Mouse (Mus musculus) fibroblast of lung, adult 2 months (primary cell): ENCODE results near the gene Ints11.

Experiments
- DNase-seq: peaks from one replicate; pipeline ENCODE4 v3.0.0-alpha.2; 2011; ENCODE audit warnings: low read depth

Gene Ints11

DNA sequence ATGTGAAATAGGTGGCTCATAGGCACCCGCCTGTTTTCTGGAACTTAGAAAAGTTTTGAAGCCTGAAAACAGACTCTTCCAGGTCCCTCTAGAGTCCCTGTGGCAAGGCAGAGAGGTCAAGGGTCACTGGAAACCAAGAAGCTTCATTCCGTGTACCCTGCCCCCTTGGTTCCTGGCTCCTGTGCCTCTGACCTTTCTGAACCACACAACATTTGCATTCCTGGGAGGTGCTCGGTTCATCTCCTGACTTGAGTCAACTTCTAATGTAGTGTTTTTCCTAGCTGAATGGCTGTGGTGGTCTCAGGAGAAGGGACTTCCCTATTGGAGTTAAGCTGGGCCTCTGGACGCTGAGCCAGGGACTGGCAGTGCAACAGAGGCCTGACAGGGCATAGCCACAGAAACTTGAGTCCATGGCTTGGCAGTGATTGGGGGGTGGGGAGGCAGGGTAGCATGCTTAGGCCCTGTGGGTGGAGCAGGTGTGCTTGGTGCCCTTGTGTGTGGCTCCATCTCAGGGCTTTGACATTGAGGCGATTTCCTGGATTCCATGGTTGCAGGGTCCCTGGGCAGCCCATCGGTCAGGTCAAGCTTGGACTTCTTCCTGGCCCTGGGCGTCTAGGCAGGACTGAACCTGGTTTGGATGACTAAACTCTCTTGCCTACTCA, 20.8 kb upstream of the Ints11 start:
- DNase-seq: no peak

DNA sequence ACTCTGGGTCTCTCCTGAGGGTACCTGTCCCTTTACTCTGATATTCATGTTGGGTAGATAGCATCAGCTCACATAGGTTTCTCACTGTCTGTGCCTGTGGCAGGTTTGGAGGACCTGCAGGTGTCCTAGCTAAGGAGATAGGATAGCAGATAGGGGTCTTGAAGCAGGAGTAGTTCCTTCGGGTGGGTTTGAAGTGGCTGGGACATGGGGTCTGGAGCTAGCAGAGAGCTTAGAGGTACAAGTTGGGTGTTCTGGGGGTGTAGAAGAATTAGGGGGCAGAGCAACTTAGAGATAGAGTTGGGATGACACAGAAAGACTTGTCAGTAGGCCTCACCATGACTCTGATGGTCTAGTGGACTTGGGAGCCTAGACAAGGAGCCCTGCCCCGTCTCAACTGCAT, 20.0 kb upstream of the Ints11 start:
- no peak for DNase-seq

DNA sequence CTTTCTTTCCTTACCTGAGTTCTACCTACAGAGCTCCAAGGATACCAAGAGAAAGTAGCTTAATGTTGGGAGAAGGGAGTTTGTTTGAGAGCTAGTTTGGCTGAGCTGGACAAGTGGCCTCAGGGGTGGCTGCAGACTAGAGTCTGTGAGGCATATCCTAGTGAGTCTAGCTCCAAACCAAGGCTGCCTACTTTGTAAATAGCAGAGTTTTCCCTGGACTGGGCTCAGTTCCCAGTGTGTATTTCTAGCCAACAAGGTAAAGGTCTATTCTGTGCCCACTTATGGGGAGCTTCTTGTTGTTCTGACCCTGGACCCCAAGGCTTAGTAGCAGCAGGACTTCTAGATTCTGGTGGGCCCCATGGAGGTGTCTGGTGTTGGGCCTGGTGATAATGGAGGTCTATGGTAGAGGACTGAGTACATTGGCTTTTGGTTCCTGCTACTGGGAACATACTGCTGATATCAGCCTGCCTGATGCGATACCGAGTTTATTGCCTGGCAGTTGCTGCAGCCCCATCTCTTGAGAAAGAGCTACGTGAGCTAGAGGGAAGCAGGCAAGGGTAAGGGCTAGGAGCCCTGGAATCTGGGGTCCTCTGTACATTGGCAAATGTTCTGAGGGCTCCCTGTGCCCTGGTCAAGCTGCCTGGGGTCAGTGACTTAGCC, 19.4 kb upstream of the Ints11 start:
- DNase-seq: no peak

DNA sequence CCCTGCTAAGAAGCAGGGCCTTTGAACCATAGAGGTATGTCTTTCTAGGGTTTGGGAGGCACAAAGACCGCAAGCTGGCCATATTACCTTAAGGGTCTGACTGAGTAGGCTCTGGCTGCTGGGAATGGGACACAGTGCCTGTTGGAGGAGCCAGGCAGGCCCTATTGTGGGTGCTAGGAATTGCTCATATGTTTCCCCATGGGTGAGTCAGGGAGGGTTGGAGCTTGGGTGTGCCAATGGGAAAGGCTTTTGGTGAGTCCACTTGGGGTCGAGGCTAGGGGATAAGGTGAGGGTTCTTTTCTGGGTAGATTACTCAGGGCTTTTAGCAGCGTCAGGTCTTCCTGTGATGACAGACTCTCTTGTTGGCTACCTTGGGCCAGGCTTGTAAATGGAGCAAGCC, 18.0 kb upstream of the Ints11 start:
- no peak for DNase-seq

DNA sequence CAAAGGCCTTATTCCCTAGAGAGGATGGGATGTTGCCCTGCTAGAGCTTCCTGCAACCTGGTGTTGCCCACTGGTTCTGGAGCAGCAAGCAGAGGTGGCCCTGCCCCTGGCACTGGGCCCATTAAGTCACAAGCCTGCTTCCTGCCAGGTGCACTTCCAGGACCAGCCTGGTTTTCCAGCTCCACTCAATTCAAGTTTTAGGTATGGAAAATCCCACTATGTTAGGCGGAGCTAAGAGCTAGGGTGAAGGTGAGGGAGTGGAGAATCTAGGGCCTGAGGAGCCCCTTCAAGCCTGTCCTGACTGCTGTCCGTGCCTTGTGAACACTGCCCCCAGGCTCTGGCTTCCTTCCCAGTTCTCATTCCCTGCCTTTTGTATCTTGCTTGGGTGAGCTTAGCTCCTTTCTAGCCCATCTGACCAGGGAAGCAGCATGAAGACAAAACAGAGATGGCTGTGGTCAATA, 17.4 kb upstream of the Ints11 start:
- no peak for DNase-seq

DNA sequence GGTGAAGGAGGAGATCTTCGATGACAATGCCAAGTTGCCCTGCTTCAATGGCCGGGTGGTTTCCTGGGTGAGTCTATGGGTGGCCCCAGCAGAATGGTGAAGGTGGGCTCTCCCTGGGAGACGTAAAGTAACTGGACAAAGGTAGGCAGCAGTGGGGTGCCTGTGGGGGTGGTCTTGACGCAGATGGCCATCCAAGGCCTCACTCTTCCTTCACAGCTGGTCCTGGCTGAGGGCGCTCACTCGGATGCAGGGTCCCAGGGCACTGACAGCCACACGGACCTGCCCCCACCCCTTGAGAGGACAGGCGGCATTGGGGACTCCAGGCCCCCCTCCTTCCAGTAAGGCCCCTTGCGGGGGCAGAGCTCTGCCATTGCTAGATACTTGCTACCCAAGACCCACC, 15.9 kb upstream of the Ints11 start:
- no peak for DNase-seq

DNA sequence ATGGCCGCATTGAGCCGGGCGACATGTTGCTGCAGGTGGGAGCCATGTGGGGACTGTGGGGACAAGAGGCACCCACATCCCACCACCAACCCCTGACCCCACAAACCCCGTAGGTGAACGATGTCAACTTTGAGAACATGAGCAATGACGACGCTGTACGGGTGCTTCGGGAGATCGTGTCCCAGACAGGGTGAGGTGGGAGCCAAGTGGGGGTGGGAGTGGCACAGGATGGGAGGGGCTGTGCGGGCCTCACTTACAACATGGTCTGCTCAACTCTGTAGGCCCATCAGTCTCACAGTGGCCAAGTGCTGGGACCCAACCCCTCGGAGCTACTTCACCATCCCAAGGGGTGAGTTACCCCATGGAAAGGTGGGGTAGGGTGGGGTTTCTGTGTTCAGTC, 14.4 kb upstream of the Ints11 start:
- no peak for DNase-seq

DNA sequence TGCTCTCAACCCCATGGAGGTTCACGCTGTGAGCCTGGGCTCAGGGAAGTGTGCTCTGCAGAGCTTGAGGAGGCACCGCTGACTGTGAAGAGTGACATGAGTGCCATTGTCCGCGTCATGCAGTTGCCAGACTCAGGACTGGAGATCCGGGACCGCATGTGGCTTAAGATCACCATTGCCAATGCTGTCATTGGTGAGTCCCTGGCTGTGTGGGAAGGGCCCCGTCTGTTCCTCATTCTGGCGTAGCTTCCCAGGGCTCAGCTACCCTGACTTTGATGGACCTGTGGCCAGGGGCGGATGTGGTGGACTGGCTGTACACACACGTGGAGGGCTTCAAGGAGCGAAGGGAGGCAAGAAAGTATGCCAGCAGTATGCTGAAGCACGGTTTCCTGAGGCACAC, 13.3 kb upstream of the Ints11 start:
- no peak for DNase-seq

DNA sequence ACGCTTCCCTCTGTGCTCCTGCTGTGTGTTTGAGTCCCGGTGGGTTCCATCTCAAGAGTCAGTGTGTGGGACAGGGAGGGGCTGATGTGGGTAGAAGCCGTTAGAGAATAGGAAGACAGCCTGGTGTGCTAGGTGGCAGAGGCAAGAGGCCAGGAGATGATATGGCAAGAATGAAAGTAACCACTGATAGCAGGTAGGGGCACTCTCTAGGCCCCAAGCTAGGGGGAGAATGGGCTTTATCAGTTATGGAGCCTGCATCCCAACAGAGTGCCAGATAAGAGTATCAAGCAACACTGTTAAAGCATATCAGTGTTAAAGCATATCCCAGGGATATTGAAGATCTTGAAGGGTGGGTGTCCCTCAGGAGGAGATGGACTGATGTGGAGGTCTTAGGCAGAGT, 12.5 kb upstream of the Ints11 start:
- no peak for DNase-seq

DNA sequence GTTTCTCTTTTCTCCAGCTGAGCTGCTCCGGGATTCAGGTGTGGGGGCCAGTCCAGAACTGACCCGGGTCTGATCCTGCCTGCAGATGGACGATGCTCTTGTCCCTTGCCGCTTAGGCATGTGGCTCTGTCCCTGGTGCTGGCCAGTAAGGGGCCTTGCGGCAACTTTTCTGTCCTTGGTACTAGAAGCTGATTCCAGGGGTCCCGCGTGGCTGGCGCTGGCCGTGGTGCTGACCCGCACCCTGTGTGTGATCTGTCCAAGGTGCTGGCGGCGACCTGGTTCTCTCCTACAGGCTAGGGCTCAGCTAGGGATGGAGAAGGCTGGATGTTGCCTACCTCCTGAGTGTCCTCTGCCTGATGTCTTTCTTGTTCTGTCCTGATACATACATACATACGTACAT, 10.0 kb upstream of the Ints11 start:
- no peak for DNase-seq

DNA sequence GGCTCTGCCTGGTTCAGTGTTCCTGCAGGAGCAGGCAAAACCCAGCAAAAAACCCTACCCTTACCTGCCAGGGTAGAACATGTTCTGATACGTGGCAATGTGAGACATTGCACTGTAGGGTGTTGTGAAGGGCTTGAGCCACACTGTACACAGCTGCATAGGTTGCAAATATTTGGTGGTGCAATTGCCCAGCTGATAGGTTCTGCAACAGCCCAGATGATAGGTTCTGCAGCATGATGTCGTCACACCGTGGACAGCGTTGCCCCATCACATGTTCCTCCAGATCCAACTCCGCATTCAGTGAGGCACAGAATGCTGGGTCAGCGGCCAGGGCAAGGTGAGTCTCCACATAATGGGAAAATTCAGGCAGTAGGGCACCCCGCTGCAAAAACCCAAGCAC, 7.6 kb upstream of the Ints11 start:
- DNase-seq: no peak

DNA sequence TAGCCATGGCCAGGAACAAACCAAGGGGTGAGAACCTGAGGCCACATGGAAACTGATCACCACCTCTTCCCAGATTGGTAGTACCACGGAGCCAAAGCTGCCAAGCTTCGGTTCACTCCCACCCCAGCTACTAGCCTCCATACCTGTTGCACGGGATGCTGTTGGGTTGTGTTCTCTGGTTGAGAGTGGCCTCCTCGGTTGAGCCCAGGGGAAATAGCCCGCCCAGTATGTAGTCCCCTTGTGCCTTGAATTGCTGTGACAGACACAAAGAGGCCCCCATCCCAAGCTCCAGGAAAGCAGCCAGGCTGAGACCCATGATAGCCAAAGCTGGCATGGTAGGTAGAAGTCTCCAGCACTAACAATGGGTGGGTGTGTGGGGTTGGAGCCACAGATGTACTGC, 6.3 kb upstream of the Ints11 start, which contains the start of gene Tas1r3:
Gene Tas1r3, minus strand, starts transcription at position 362 of the 400 bp plus-strand sequence.
- DNase-seq: no peak

DNA sequence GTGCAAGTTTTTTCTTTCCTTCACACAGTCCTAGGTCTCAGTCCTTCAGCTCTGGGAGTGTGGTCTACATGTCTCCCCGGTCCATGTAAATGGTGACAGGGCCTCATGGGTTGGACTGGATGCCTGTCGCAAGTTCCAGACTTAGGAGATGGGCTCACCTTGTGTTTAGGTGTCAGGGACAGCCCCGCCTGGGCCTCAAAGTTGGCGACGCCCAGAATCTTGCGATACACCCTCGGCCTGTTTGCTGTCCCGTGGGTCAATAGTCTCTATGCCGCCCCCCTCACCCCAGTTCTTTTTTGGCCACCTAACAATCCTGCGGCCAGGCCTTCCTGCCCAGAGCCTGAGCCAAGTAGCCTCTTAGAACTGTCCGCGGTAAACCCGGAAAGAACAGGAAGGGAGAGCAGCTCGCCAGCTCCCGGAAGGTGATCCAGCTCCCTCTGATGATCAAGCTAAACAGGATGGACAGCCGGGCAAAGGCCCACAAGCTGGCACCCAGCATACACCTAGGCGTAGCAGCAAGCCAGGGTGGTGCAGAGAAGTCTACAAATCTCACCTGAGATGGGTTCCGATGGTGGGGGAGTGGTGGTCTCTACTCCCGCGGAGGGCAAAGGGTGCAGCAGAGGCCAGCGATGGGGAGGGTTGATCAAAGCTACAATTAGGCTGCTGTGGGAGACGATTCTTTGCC, 590 bp upstream of the Ints11 start:
- no peak for DNase-seq

DNA sequence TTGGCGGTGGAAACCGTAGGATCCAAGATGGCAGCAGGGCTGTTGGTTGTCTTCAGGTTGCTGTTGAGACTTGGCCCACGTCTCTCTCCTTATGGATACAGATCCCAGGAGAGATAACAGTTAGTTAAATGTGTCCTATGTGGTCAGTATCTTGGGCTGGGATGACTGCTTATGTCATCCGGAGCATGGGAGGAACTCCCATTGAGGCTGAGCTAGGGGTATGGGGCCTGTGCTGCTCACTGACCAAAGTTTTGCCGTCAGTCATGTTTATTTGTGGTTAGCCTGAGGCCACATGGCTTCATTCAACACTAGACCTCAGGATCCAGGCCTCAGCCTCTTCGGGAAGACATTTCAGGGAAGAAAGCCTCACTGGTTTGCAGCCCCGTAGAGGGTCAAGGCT, 2.1 kb downstream of the Ints11 start:
- DNase-seq: no peak

DNA sequence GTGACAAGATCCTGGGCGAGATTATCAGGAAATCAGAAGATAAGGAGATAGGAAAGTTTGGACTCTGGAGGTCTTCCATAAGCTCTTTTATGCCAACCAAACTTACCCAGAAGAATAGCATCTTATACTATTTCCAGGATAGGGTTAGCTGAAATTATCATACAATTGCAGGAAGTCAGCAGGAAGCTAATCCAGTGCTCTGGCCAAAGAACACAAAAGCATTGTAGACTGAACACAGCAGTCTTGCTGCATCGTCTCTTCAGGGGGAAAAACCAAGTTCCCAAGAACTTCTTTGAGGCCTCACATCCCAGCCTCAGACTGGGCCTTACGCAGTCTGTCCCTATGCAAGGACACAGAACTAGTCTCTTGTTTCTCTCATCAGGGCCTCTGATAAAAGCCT, 14.2 kb downstream of the Ints11 start:
- no peak for DNase-seq

DNA sequence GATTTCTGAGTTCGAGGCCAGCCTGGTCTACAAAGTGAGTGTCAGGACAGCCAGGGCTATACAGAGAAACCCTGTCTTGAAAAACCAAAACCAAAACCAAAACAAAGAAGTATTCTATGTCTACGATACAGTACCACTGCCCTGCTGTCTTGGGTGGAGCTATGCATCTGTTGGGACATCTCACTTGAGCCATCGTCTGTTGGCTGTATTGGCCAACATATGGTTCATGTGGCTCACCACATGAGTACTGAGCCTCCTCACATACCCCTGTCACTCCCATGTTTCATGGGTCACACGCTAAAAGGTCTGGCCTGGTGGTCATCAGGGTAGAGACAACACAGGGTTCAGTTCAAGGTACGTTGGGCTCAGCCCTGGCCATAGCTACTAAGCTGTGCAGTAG, 17.0 kb downstream of the Ints11 start:
- DNase-seq: no peak

DNA sequence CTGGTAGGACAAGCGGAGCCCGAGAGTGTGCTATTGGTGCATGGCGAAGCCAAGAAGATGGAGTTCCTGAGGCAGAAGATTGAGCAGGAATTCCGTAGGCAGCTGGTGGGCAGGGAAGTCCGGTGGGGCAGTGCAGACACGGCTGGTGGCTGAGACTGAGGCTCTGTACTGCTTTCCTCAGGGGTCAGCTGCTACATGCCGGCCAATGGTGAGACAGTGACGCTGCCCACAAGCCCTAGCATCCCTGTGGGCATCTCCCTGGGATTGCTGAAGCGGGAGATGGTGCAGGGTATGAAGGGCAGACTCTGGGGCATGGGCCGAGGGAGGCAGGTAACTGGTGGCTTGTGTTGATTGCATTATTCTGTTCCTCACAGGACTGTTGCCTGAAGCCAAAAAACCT, 18.3 kb downstream of the Ints11 start:
- DNase-seq: no peak

DNA sequence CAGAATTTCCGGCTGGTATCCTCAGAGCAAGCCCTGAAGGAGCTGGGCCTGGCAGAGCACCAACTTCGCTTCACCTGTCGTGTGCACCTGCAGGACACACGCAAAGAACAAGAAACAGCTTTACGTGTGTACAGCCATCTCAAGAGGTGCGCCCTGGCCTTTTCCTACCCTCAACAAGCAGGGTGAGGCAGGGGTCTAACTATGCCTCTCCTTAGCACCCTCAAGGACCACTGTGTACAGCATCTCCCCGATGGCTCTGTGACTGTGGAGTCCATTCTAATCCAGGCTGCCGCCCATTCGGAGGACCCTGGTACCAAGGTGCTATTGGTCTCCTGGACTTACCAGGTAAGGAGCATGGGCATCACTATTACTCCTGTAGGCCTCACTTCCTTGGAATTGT, 18.8 kb downstream of the Ints11 start:
- DNase-seq: no peak

DNA sequence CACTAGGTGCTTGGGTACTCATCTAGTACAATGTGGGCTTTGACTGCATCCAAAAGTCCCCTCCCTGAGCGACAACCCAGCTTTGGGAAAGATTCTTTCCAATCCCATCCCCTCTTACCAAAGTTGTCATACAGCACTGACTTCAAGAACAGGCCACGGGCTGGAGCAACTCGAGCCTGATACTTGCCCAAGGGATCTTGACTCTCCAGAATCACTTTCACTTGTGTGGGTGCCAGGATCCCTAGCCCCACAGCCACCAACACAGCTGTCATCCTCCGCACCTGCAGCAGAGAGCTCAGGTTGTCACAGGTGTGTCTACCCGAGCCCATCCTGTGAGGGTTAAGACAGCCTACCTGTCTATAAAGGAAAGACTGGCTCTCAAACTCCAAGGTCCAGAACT, 20.0 kb downstream of the Ints11 start:
- DNase-seq: no peak

DNA sequence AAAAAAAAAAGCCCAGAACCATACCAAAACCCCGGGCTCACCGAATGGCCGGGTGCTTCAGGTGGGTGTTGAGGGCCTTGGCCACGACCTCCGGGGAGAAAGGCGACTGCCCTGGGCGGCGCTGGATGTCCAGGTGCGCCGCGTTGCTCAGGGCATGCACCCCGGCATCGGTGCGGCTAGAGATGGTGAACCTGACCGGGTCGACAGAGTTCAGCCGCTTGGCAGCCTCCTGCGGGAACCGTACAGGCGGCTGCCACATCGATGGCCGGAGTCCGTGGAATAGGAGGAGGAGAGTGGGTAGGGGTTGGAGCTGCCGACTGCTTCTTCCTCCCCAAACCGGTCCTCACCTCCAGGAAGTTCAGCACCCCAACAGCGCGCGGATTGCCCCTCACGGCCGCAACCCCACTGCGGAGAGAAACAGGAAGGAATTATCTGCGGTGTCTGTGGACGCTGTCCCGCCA, 21.7 kb downstream of the Ints11 start:
- no peak for DNase-seq

DNA sequence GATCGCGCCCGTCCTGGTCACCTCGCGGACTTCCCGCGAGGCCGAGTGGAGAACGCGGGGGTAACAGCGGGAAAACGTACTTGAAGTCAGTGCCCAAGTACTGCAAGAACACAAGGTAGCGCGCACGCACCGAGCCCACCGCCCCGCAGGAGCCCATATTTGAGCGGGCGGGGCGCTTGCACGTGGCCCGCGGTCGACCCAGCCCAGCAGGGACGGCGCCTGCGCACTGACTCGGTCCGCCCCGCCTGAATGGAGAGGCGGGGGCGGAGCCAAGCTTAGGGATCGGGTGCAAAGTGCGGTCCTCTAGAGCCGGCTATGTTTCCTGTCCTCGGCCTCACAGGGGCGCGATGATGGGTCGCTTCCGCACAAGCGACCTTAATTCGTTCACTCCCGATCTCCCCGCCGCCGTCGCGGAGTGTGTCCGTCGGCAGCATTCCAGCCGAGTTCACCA, 22.2 kb downstream of the Ints11 start, which contains the start of the genes Pusl1 and Acap3:
Gene Pusl1, minus strand, starts transcription at position 231 of the 451 bp plus-strand sequence.
Gene Acap3, plus strand, starts transcription at position 272 of the 451 bp plus-strand sequence.
- peak; percentile 73 for DNase-seq

DNA sequence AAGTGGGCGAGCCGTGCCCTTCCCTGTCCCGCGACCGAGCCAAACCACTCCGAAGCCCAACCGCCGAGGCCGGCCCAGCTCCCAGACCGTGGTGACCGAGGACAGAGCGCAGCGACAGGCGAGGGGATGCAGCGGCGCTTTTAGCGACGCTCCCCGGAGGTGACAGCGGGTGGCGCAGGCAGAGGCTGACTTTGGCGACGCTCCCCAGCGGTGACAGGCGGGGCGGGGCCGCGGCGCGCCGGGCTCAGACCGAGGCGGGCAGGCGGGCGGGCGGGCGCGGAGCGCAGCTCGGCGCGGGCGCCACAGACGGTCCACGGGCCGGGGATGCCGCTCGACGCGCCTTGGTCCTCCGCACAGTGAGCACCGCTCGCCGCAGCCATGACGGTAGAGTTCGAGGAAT, 22.7 kb downstream of the Ints11 start:
- DNase-seq: no peak
